Comparison of ENCODE assay signal across 13 mouse cellular contexts in genomic region chr17:88094327-88094726, GRCm38 (mm10).
"Had no signal": no experiment of that assay in that cellular context is flagged by ENCODE, and none has a peak within 500 bp of the region (broad histone marks: within the 10 kb centered on the region; RNA-seq: fewer than 3 reads in every experiment).

No protein-coding gene starts in this region.

- H3K27ac ChIP-seq: limb, embryonic 12.5 days; liver, embryonic 13.5 days; lung, embryonic 15.5 days; macrophage; midbrain, embryonic 12.5 days; stomach, postnatal 0 days had no signal

- H3K27me3 ChIP-seq: limb, embryonic 12.5 days; liver, embryonic 13.5 days; lung, embryonic 15.5 days; megakaryocyte, embryonic 14.5 days; midbrain, embryonic 12.5 days had no signal

- H3K4me1 ChIP-seq: liver, embryonic 13.5 days; lung, embryonic 15.5 days; megakaryocyte, embryonic 14.5 days; midbrain, embryonic 12.5 days had no signal

- H3K9ac ChIP-seq: limb, embryonic 12.5 days; liver, embryonic 13.5 days; liver, postnatal 0 days; lung, embryonic 15.5 days; midbrain, embryonic 12.5 days had no signal

- H3K9me3 ChIP-seq: limb, embryonic 12.5 days; liver, embryonic 13.5 days; lung, embryonic 15.5 days; midbrain, embryonic 12.5 days had no signal

- H3K4me3 ChIP-seq: limb, embryonic 12.5 days; liver, embryonic 13.5 days; lung, embryonic 15.5 days; megakaryocyte, embryonic 14.5 days; midbrain, embryonic 12.5 days had no signal

- H3K4me2 ChIP-seq: limb, embryonic 12.5 days; liver, embryonic 13.5 days; lung, embryonic 15.5 days; midbrain, embryonic 12.5 days had no signal

- DNase-seq: kidney, postnatal 10 days; kidney, postnatal 4 days; liver; liver, embryonic 13.5 days; liver, postnatal 0 days; lung, postnatal 14 days; thymus, postnatal 4 days had no signal

- H3K36me3 ChIP-seq: limb, embryonic 12.5 days; liver, embryonic 13.5 days; lung, embryonic 15.5 days; midbrain, embryonic 12.5 days had no signal

- ATAC-seq: liver, postnatal 0 days had no signal
